Mouse (Mus musculus): ENCODE measurements around the gene Gm20388. TPM values are rescaled to one million over a fixed set of nuclear protein-coding genes. Genes with fewer than 3 reads are reported as not detected.
A peak's percentile ranks its signal among the peaks of the same experiment; 100 is the strongest.

Gm20388 gene
- polyA plus RNA-seq, 1 experiment from 2014 or later, result not detected

DNA sequence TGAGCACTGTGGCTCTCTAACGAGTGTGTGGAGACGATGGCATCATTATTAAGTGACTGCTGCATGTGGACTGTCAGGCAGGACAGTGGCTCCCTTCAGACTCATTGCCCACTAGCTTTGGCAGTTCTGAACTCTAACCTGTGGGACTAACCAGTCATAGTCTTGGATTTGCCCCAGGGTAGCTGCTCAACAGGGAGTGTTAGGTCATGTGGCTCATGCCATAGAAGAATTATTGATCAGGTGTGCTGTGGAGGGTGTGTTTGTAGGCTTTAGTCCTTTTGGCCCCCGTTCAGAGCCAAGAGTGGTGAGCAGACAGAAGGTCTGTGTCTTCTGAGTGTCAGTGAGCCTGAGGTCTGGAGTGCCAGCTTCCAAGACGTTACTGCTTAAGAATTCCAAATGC lies 2082.3 kb downstream of the Gm20388 start:
- H3K9ac ChIP-seq (ENCODE audit: low read length), result no peak overlapping the region
- H3K9me3 ChIP-seq (ENCODE audit: control insufficient read depth, low read length), result no peaks in the 10 kb centered on the region
- H3K4me2 ChIP-seq (replicated peaks; ENCODE audit: low read depth), result no peak overlapping the region
- WGBS, result 65% methylated on average over 4 of the region's 4 CpGs
- no peak overlapping the region for H3K4me3 ChIP-seq (ENCODE audit: low read depth, low read length)
- H3K27ac ChIP-seq (replicated peaks), result no peak overlapping the region
- TF ChIP-seq CTCF (IDR thresholded peaks at IDR 0.05; ENCODE audit: low read depth), result no peak
- no peak for TF ChIP-seq EP300 (optimal IDR thresholded peaks at IDR 0.05)
- ATAC-seq (ENCODE audit: low FRiP score, low TSS enrichment) (no peak), DNase-seq (ENCODE audit: low spot score) (no peak)
- peaks cover 5% of the 10 kb centered on the region for H3K36me3 ChIP-seq (ENCODE audit: control insufficient read depth, insufficient read depth, low read length)
- H3K4me1 ChIP-seq (replicated peaks; ENCODE audit: control insufficient read depth, insufficient read depth), result no peaks in the 10 kb centered on the region
- H3K27me3 ChIP-seq (ENCODE audit: control insufficient read depth, insufficient read depth, low read length), result no peaks in the 10 kb centered on the region

GRCm38 (mm10) chr8:121995112-121995511 lies 2084.5 kb downstream of the Gm20388 start:
- TF ChIP-seq EP300 (optimal IDR thresholded peaks at IDR 0.05) (no peak), CTCF (IDR thresholded peaks at IDR 0.05; ENCODE audit: low read depth) (no peak)
- Histone ChIP-seq H3K4me1 (replicated peaks; ENCODE audit: control insufficient read depth, insufficient read depth) (no peaks in the 10 kb centered on the region), H3K9ac (ENCODE audit: low read length) (peak overlapping the region; percentile 4; the same call in 1 of the 2 replicates), H3K36me3 (ENCODE audit: control insufficient read depth, insufficient read depth, low read length) (peaks cover 12% of the 10 kb centered on the region), H3K27ac (replicated peaks) (no peak overlapping the region), H3K4me3 (ENCODE audit: low read depth, low read length) (no peak overlapping the region), H3K4me2 (replicated peaks; ENCODE audit: low read depth) (no peak overlapping the region), H3K9me3 (ENCODE audit: control insufficient read depth, low read length) (no peaks in the 10 kb centered on the region), H3K27me3 (ENCODE audit: control insufficient read depth, insufficient read depth, low read length) (no peaks in the 10 kb centered on the region)
- DNase-seq (ENCODE audit: low spot score), result no peak
- WGBS, result 67% methylated on average over 4 of the region's 4 CpGs
- ATAC-seq (ENCODE audit: low FRiP score, low TSS enrichment), result no peak

- Histone ChIP-seq H3K36me3 (ENCODE audit: control insufficient read depth, insufficient read depth, low read length) (peaks cover 13% of the 10 kb centered on the region), H3K9me3 (ENCODE audit: control insufficient read depth, low read length) (no peaks in the 10 kb centered on the region), H3K9ac (ENCODE audit: low read length) (no peak overlapping the region), H3K4me1 (replicated peaks; ENCODE audit: control insufficient read depth, insufficient read depth) (no peaks in the 10 kb centered on the region), H3K27me3 (ENCODE audit: control insufficient read depth, insufficient read depth, low read length) (no peaks in the 10 kb centered on the region), H3K4me2 (replicated peaks; ENCODE audit: low read depth) (no peak overlapping the region), H3K4me3 (ENCODE audit: low read depth, low read length) (no peak overlapping the region), H3K27ac (replicated peaks) (no peak overlapping the region)
- ATAC-seq (ENCODE audit: low FRiP score, low TSS enrichment) (peak; percentile 61), DNase-seq (ENCODE audit: low spot score) (no peak)
- TF ChIP-seq CTCF (IDR thresholded peaks at IDR 0.05; ENCODE audit: low read depth), result no peak
- no peak for TF ChIP-seq EP300 (optimal IDR thresholded peaks at IDR 0.05)
- WGBS, result 65% methylated on average over 3 of the region's 3 CpGs
Measured at GRCm38 (mm10) chr8:121995895-121996294, 2085.3 kb downstream of the Gm20388 start.

DNA sequence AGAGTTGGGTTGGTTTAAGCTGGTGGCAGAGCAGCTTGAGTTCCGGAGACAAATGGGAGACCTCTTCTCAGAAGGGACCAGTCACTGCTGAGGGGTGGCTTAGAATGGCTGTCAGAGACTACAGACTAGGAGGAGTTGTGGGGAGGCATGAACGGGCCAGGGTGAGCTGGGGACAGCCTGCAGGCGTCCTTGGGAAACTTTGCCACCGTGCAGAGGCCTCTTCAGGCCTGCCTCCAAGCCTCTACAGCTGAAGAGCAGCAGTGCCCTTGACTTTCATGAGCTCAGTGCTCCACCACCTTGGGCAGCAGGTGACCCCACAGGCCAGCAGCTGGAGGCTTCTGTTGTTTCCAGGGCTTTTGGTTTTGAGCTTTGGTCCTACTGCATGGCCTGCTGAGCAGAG lies 2088.0 kb downstream of the Gm20388 start:
- 89% methylated on average over 4 of the region's 4 CpGs for WGBS
- Histone ChIP-seq H3K27me3 (ENCODE audit: control insufficient read depth, insufficient read depth, low read length) (no peaks in the 10 kb centered on the region), H3K4me2 (replicated peaks; ENCODE audit: low read depth) (no peak overlapping the region), H3K9me3 (ENCODE audit: control insufficient read depth, low read length) (no peaks in the 10 kb centered on the region), H3K36me3 (ENCODE audit: control insufficient read depth, insufficient read depth, low read length) (peaks cover 13% of the 10 kb centered on the region), H3K4me1 (replicated peaks; ENCODE audit: control insufficient read depth, insufficient read depth) (no peaks in the 10 kb centered on the region), H3K4me3 (ENCODE audit: low read depth, low read length) (no peak overlapping the region), H3K9ac (ENCODE audit: low read length) (no peak overlapping the region), H3K27ac (replicated peaks) (no peak overlapping the region)
- TF ChIP-seq CTCF (IDR thresholded peaks at IDR 0.05; ENCODE audit: low read depth) (no peak), EP300 (optimal IDR thresholded peaks at IDR 0.05) (no peak)
- no peak for DNase-seq (ENCODE audit: low spot score)
- ATAC-seq (ENCODE audit: low FRiP score, low TSS enrichment), result no peak

DNA sequence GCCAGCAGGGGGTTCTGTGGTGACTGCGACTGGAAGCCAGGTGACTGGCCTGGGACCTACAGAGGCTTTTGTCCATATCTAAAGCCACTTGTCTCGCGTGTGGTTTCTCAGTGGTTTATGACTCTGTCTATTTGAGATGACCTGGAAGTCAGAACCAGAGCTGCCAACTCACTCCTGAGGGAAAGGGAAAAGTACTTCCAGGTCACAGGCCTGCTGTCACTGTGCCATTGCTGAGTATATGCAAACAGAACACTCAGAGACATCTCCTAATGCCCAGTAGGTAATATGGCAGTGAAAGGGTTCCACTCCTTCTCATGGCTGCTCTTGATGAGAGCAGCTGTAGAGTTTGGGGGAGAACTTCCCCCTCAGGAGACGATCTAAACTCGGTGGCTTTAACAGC lies 2088.6 kb downstream of the Gm20388 start:
- Histone ChIP-seq H3K9me3 (ENCODE audit: control insufficient read depth, low read length) (no peaks in the 10 kb centered on the region), H3K4me2 (replicated peaks; ENCODE audit: low read depth) (no peak overlapping the region), H3K36me3 (ENCODE audit: control insufficient read depth, insufficient read depth, low read length) (peaks cover 13% of the 10 kb centered on the region), H3K27ac (replicated peaks) (no peak overlapping the region), H3K4me1 (replicated peaks; ENCODE audit: control insufficient read depth, insufficient read depth) (no peaks in the 10 kb centered on the region), H3K4me3 (ENCODE audit: low read depth, low read length) (no peak overlapping the region), H3K27me3 (ENCODE audit: control insufficient read depth, insufficient read depth, low read length) (no peaks in the 10 kb centered on the region), H3K9ac (ENCODE audit: low read length) (no peak overlapping the region)
- ATAC-seq (ENCODE audit: low FRiP score, low TSS enrichment), result no peak
- TF ChIP-seq CTCF (IDR thresholded peaks at IDR 0.05; ENCODE audit: low read depth) (no peak), EP300 (optimal IDR thresholded peaks at IDR 0.05) (no peak)
- WGBS, result 80% methylated on average over 5 of the region's 5 CpGs
- DNase-seq (ENCODE audit: low spot score), result no peak

DNA sequence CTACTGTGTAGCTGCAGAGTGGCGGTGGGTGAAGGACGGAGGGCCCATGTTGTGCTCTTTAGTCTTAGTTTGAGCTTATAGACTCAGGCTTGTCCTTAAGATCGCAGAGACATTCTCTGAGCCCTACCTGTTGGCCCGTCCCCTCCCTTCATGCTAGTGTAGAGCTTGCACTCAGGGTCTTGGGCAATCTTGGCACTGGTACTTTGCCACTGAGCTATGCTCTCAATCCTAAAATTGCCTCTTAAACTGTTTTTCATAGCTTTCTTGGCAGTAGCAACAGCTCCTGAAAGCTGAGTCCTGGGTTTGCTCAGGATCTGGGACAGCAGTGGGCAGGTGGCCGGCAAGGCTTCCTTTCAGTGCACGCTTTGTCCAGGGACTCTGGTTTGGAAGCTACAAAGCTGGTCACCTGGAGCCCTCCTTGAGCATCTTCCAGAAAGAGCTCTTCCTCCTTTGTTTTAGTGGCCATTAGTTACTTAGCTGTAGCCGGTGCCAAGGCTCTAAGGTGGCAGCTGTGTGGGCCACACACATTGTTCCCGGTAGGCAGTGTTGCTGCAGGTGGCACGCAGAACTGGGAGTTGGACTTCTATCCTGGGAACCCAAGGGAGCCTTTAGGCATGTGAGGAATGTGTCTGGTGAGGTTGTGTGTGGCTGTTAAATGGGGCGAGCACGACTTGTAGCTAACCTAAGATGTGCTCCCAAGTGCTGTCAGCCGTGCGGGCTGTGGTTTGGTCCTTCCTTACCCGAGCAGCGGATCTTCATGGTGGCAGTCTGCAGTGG lies 2090.9 kb downstream of the Gm20388 start:
- Histone ChIP-seq H3K4me1 (replicated peaks; ENCODE audit: control insufficient read depth, insufficient read depth) (no peaks in the 10 kb centered on the region), H3K36me3 (ENCODE audit: control insufficient read depth, insufficient read depth, low read length) (peaks cover 19% of the 10 kb centered on the region), H3K27ac (replicated peaks) (no peak overlapping the region), H3K27me3 (ENCODE audit: control insufficient read depth, insufficient read depth, low read length) (no peaks in the 10 kb centered on the region), H3K9ac (ENCODE audit: low read length) (no peak overlapping the region), H3K4me2 (replicated peaks; ENCODE audit: low read depth) (no peak overlapping the region), H3K9me3 (ENCODE audit: control insufficient read depth, low read length) (no peaks in the 10 kb centered on the region), H3K4me3 (ENCODE audit: low read depth, low read length) (no peak overlapping the region)
- ATAC-seq (ENCODE audit: low FRiP score, low TSS enrichment) (no peak), DNase-seq (ENCODE audit: low spot score) (no peak)
- WGBS, result 89% methylated on average over 15 of the region's 15 CpGs
- TF ChIP-seq CTCF (IDR thresholded peaks at IDR 0.05; ENCODE audit: low read depth), result no peak
- no peak for TF ChIP-seq EP300 (optimal IDR thresholded peaks at IDR 0.05)
